Mouse (Mus musculus) lung, embryonic 15.5 days (tissue): ENCODE results near the gene Birc7. TPM values are rescaled to one million over a fixed set of nuclear protein-coding genes. Genes with fewer than 3 reads are reported as not detected.

Source experiments
- ATAC-seq: fragments of 200-750 bp; cut with Nextera tagmentation; 2 replicates; pipeline ENCODE4 v1.8.0; 2017; ENCODE audit warnings: moderate number of reproducible peaks, borderline replicate concordance; ENCODE audit not compliant: low FRiP score, low TSS enrichment; ENCODE audit errors: extremely low read depth
- H3K27ac ChIP-seq: fragments of 300-500 bp; sonication (generic); 2 replicates; pipeline ENCODE4 v1.5.1; 2015; ENCODE audit warnings: moderate library complexity, mild to moderate bottlenecking, inconsistent platforms
- H3K27me3 ChIP-seq: fragments of 300-500 bp; sonication (generic); 2 replicates; pipeline ENCODE4 v1.6.1; 2015; ENCODE audit warnings: inconsistent platforms
- H3K36me3 ChIP-seq: fragments of 300-500 bp; sonication (generic); 2 replicates; pipeline ENCODE4 v1.6.1; 2015; ENCODE audit warnings: inconsistent platforms
- H3K4me1 ChIP-seq: fragments of 300-500 bp; sonication (generic); 2 replicates; pipeline ENCODE4 v1.6.1; 2015; ENCODE audit warnings: inconsistent platforms
- H3K4me2 ChIP-seq: fragments of 300-500 bp; sonication (generic); 2 replicates; pipeline ENCODE4 v1.6.1; 2015; ENCODE audit warnings: inconsistent platforms, mild to moderate bottlenecking, moderate library complexity
- H3K4me3 ChIP-seq: fragments of 300-500 bp; sonication (generic); 2 replicates; pipeline ENCODE4 v1.5.1; 2015; ENCODE audit warnings: mild to moderate bottlenecking, inconsistent platforms
- H3K9ac ChIP-seq: fragments of 300-500 bp; sonication (generic); 2 replicates; pipeline ENCODE4 v1.6.1; 2015; ENCODE audit warnings: inconsistent platforms
- H3K9me3 ChIP-seq: fragments of 300-500 bp; sonication (generic); 2 replicates; pipeline ENCODE4 v1.6.1; 2016; ENCODE audit warnings: inconsistent platforms
- WGBS: fragments of 180-500 bp; shearing (Covaris S2); methylation state at CpG from one replicate; pipeline ENCODE4 v1.1.7; 2015; 5-methylcytosine and 5-hydroxymethylcytosine counted together
- polyA plus RNA-seq: library from polyadenylated mRNA; unstranded; fragments of >200 nt; fragmentation: Nextera tagmentation; extraction: Ambion mirVana; gene quantifications from 2 replicates; pipeline ENCODE4 v1.2.1, GENCODE M21; 2015

Gene Birc7
- polyA plus RNA-seq, 1 experiment from 2014 or later: 0.12 TPM

GRCm38 (mm10) chr2:180894029-180894623 lies 34.7 kb upstream of the Birc7 start:
- WGBS: under 1% methylated on average over 52 of the region's 57 CpGs
- H3K27me3 ChIP-seq: peaks cover 81% of the 10 kb centered on the region
- H3K36me3 ChIP-seq: no peaks in the 10 kb centered on the region
- peaks cover 29% of the 10 kb centered on the region for H3K4me1 ChIP-seq
- no peak overlapping the region for H3K9ac ChIP-seq
- H3K27ac ChIP-seq: no peak overlapping the region
- peak; percentile 13; the same call in 1 of the 2 replicates for ATAC-seq
- H3K4me2 ChIP-seq: peak overlapping the region; percentile 74
- no peaks in the 10 kb centered on the region for H3K9me3 ChIP-seq
- H3K4me3 ChIP-seq: peak overlapping the region; percentile 39

- no peak overlapping the region for H3K9ac ChIP-seq
- peaks cover 29% of the 10 kb centered on the region for H3K4me1 ChIP-seq
- no peaks in the 10 kb centered on the region for H3K9me3 ChIP-seq
- H3K27me3 ChIP-seq: peaks cover 74% of the 10 kb centered on the region
- H3K36me3 ChIP-seq: no peaks in the 10 kb centered on the region
- ATAC-seq: no peak
- H3K27ac ChIP-seq: no peak overlapping the region
- H3K4me2 ChIP-seq: peak overlapping the region; percentile 74; the same call in 1 of the 2 replicates
- peak overlapping the region; percentile 39; the same call in 1 of the 2 replicates for H3K4me3 ChIP-seq
- under 1% methylated on average over 13 of the region's 13 CpGs for WGBS
Observed at GRCm38 (mm10) chr2:180894734-180895133, 34.1 kb upstream of the Birc7 start.

GRCm38 (mm10) chr2:180895321-180895720 lies 33.5 kb upstream of the Birc7 start:
- peaks cover 27% of the 10 kb centered on the region for H3K4me1 ChIP-seq
- WGBS: 67% methylated on average over 3 of the region's 3 CpGs
- no peak overlapping the region for H3K27ac ChIP-seq
- no peak overlapping the region for H3K4me3 ChIP-seq
- H3K9me3 ChIP-seq: no peaks in the 10 kb centered on the region
- ATAC-seq: no peak
- H3K9ac ChIP-seq: no peak overlapping the region
- no peak overlapping the region for H3K4me2 ChIP-seq
- peaks cover 69% of the 10 kb centered on the region for H3K27me3 ChIP-seq
- no peaks in the 10 kb centered on the region for H3K36me3 ChIP-seq

DNA sequence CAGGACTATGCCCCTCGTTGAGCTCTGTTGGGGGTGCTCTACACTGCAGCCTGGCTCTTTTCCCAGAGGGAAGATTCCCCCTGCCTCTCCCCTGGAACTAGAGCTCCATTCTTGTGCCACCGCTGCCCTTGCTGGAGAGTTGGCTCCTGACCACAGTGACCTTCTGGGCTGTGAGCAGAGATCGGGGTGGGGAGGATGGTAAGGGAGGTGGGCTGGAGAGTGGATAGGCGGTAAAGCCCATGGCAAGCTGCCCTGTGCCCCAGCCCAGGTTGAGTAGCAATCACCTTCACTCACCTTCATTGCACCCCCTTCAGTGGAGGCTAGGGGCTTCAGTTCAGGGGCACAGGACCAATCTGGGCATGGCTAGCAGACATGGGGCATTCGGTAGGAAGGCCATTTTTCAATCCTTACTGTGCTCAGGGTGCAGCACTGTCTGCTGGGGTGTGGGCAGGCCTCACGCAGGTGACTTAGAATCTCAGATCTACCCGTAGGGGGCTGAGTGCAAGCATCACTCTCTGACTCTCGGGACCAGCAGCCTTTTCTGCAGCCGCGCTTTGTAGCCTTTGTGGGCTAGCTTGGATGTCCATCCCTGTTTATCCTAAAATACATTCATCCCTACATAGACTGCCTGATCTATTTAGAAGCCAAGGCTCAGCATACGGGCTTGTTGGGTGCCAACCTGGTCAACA lies 32.8 kb upstream of the Birc7 start:
- ATAC-seq: no peak
- Histone ChIP-seq H3K9me3 (no peaks in the 10 kb centered on the region), H3K27ac (no peak overlapping the region), H3K4me1 (peaks cover 25% of the 10 kb centered on the region), H3K27me3 (peaks cover 62% of the 10 kb centered on the region), H3K4me3 (no peak overlapping the region), H3K4me2 (no peak overlapping the region), H3K36me3 (no peaks in the 10 kb centered on the region), H3K9ac (no peak overlapping the region)
- 64% methylated on average over 11 of the region's 11 CpGs for WGBS

- Histone ChIP-seq H3K27ac (no peak overlapping the region), H3K9me3 (no peaks in the 10 kb centered on the region), H3K4me3 (no peak overlapping the region), H3K27me3 (peaks cover 52% of the 10 kb centered on the region), H3K9ac (no peak overlapping the region), H3K4me1 (peaks cover 25% of the 10 kb centered on the region), H3K36me3 (no peaks in the 10 kb centered on the region), H3K4me2 (no peak overlapping the region)
- no peak for ATAC-seq
- 71% methylated on average over 15 of the region's 15 CpGs for WGBS
Observed at GRCm38 (mm10) chr2:180896819-180897625, 31.8 kb upstream of the Birc7 start.

GRCm38 (mm10) chr2:180897857-180898256 lies 31.0 kb upstream of the Birc7 start:
- H3K9ac ChIP-seq: no peak overlapping the region
- H3K27ac ChIP-seq: no peak overlapping the region
- no peak for ATAC-seq
- H3K36me3 ChIP-seq: no peaks in the 10 kb centered on the region
- no peak overlapping the region for H3K4me2 ChIP-seq
- no peaks in the 10 kb centered on the region for H3K9me3 ChIP-seq
- peaks cover 43% of the 10 kb centered on the region for H3K27me3 ChIP-seq
- peaks cover 20% of the 10 kb centered on the region for H3K4me1 ChIP-seq
- no peak overlapping the region for H3K4me3 ChIP-seq
- 72% methylated on average over 6 of the region's 6 CpGs for WGBS

DNA sequence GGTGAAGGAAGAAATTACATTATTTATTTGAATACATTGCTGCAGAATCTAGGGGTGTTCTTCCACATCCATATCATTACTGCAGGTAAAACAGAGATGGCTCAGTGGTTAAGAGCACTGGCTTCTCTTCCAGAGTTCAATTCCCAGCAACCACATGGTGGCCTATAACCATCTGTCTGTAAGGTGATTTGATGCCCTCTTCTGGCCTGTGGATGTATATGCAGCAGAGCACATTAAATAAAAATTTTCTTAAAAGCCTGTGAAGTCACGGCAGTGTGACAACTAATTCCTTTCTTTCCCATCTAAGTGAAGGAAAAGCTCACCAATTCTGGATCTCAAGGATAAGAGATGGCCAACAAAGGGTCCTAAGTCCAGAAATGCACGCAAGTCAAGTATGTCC lies 26.7 kb upstream of the Birc7 start:
- peaks cover 29% of the 10 kb centered on the region for H3K36me3 ChIP-seq
- H3K4me1 ChIP-seq: no peaks in the 10 kb centered on the region
- H3K9ac ChIP-seq: no peak overlapping the region
- WGBS: 35% methylated on average over 2 of the region's 2 CpGs
- H3K27me3 ChIP-seq: peaks cover 5% of the 10 kb centered on the region; the same call in 1 of the 2 replicates
- no peak for ATAC-seq
- H3K27ac ChIP-seq: no peak overlapping the region
- no peaks in the 10 kb centered on the region for H3K9me3 ChIP-seq
- no peak overlapping the region for H3K4me2 ChIP-seq
- H3K4me3 ChIP-seq: no peak overlapping the region

DNA sequence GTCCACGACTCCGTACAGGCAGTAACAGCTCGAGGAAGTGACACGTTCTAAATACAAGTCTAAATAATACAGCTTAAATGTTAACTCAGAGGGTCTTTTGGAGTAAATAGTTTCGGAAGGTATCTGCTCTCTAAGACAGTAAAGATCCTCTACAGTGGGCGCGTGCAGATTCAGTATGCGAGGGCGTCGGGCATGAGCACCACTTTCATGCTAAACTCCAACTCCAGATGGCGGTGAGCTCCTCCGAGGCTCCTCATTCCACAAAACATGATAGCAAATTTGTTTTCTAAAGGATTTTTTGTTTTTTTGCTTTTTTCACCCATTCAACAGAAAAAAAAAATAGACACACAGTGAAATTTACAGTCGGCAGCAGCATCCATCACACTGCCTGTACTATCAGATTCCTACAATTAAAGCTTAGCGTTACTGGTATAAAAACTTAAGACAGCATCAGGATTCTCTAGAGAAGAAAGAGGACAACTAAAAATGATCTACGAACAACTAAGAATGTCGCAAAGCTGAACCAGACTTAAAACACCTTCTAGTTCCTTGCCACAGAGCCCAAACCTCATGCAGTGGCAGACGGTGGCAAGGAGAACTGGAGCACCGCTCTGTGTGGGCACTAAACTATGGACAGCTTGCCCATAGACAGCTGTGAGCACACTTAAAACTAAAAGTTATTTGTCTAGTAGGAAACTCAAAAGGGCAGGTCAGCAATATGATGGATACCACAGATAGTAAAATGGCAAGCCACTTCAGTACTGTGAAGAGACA lies 24.2 kb upstream of the Birc7 start:
- H3K9ac ChIP-seq: no peak overlapping the region
- no peak overlapping the region for H3K4me3 ChIP-seq
- no peaks in the 10 kb centered on the region for H3K27me3 ChIP-seq
- no peak for ATAC-seq
- H3K27ac ChIP-seq: no peak overlapping the region
- no peaks in the 10 kb centered on the region for H3K9me3 ChIP-seq
- WGBS: 91% methylated on average over 18 of the region's 18 CpGs
- H3K4me1 ChIP-seq: no peaks in the 10 kb centered on the region
- peaks cover 44% of the 10 kb centered on the region for H3K36me3 ChIP-seq
- no peak overlapping the region for H3K4me2 ChIP-seq

GRCm38 (mm10) chr2:180905556-180906221 lies 23.1 kb upstream of the Birc7 start:
- Histone ChIP-seq H3K9me3 (no peaks in the 10 kb centered on the region), H3K4me1 (no peaks in the 10 kb centered on the region), H3K4me2 (no peak overlapping the region), H3K36me3 (peaks cover 55% of the 10 kb centered on the region), H3K27ac (no peak overlapping the region), H3K4me3 (no peak overlapping the region), H3K9ac (no peak overlapping the region), H3K27me3 (no peaks in the 10 kb centered on the region)
- ATAC-seq: no peak
- WGBS: 66% methylated on average over 5 of the region's 5 CpGs

DNA sequence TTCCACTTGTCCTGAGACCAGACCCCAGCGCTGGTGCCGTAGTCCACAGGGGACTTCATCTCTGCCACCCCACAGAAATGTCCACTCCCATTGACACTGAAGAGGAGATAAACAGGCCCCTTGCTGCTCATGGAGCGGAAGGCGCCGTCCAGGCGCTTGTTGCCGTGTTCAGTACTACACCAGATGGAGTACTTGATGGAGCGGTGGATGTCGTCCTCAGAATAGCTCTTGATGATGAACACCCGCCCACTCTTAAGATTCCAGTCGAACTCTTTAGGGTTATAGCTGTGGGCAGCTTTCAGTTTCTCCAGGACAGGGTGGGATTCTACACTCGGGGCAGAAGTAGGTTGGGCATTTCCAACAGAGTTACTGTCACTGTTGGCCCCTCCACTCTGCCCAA lies 17.9 kb upstream of the Birc7 start:
- H3K4me1 ChIP-seq: peaks cover 2% of the 10 kb centered on the region; the same call in 1 of the 2 replicates
- H3K4me2 ChIP-seq: no peak overlapping the region
- no peak for ATAC-seq
- no peak overlapping the region for H3K9ac ChIP-seq
- no peak overlapping the region for H3K27ac ChIP-seq
- no peak overlapping the region for H3K4me3 ChIP-seq
- no peaks in the 10 kb centered on the region for H3K9me3 ChIP-seq
- 84% methylated on average over 12 of the region's 12 CpGs for WGBS
- no peaks in the 10 kb centered on the region for H3K27me3 ChIP-seq
- H3K36me3 ChIP-seq: peaks cover 83% of the 10 kb centered on the region

GRCm38 (mm10) chr2:180915886-180916433 lies 12.9 kb upstream of the Birc7 start:
- no peak for ATAC-seq
- Histone ChIP-seq H3K4me3 (no peak overlapping the region), H3K4me2 (no peak overlapping the region), H3K27ac (no peak overlapping the region), H3K36me3 (peaks cover 68% of the 10 kb centered on the region), H3K4me1 (peaks cover 14% of the 10 kb centered on the region), H3K9ac (no peak overlapping the region), H3K27me3 (no peaks in the 10 kb centered on the region), H3K9me3 (no peaks in the 10 kb centered on the region)
- 50% methylated on average over 3 of the region's 3 CpGs for WGBS
